Mouse (Mus musculus): ENCODE measurements around the gene Lemd1. TPM values are rescaled to one million over a fixed set of nuclear protein-coding genes. Genes with fewer than 3 reads are reported as not detected.
"Not testable (repeated sequence)": the region's sequence is repeated elsewhere in the genome, so short reads cannot be mapped to it uniquely, and the experiment has no call there.

Lemd1 gene
- polyA plus RNA-seq, 1 experiment: not detected

DNA sequence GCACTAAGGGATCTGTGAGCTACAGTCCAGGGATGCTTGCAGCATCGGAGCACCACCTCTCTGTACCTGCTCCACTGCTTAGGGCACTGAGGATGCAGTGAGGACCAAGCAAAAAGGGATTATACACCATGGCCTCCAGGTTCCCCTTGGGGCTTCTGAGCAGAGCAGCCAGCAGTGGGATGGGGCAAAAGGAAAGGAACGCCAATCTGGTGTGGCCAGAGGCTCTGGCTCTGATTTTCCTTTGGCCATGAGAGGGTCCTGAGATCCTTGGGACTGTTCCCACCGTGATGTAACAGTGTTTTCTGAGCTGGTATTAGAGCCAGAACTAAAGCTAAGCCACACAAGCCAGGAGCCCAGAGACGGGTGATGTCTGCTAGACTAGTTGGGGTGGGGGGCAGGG is 31.6 kb upstream of the Lemd1 start:
- TF ChIP-seq TAL1 (IDR thresholded peaks at IDR 0.05; ENCODE audit: low read length): no peak; the same call in 2 of the 3 replicates
- TF ChIP-seq GATA1 (IDR thresholded peaks at IDR 0.05; ENCODE audit: low read length): no peak
- Histone ChIP-seq H3K4me3 (replicated peaks) (no peak overlapping the region), H3K9me3 (ENCODE audit: control insufficient read depth, low read length) (no peaks in the 10 kb centered on the region), H3K27me3 (ENCODE audit: control insufficient read depth) (peaks cover 27% of the 10 kb centered on the region), H3K4me1 (ENCODE audit: control insufficient read depth) (no peaks in the 10 kb centered on the region; the same call in 1 of the 2 replicates), H3K36me3 (ENCODE audit: control insufficient read depth) (no peaks in the 10 kb centered on the region)

DNA sequence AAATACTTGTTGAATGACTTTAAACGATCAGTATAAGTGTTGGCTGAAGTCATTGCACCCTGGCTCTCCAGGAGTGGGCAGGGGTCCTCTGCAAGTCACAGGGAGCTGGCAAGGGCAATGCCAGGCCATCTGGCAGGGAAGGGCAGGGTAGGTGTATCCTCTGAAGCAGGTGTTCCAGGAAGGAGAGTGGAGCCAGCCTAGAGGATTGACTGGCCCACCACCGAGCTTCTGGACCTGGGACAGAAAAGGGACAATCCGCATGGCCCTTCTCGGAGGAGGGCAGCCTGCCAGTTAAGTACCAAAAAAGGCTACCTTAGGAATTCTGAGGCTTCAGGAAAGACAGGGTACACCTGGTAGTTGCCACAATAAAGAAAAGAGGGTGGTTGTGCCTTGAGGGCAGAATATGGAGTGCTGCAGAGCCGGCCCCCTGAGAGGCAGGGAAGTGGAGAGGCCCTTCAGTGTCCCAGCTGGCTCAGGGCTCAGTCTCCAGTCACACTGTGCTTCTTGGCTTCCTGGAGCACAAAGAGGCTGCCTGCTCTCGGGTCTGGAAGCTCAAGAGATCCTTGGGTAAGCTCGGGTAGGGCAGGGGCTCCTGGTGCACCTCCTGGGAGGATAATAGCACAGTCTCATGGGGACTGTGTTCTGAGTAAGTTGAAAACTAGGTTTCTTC is 29.9 kb upstream of the Lemd1 start:
- H3K4me3 ChIP-seq (replicated peaks): no peak overlapping the region
- H3K36me3 ChIP-seq (ENCODE audit: control insufficient read depth): no peaks in the 10 kb centered on the region
- TF ChIP-seq GATA1 (IDR thresholded peaks at IDR 0.05; ENCODE audit: low read length) (no peak), TAL1 (IDR thresholded peaks at IDR 0.05; ENCODE audit: low read length) (no peak)
- H3K4me1 ChIP-seq (ENCODE audit: control insufficient read depth): no peaks in the 10 kb centered on the region; the same call in 1 of the 2 replicates
- H3K9me3 ChIP-seq (ENCODE audit: control insufficient read depth, low read length): no peaks in the 10 kb centered on the region
- peaks cover 28% of the 10 kb centered on the region for H3K27me3 ChIP-seq (ENCODE audit: control insufficient read depth)

- not testable (repeated sequence) for H3K4me1 ChIP-seq (ENCODE audit: control insufficient read depth); H3K36me3 ChIP-seq (ENCODE audit: control insufficient read depth); H3K4me3 ChIP-seq (replicated peaks); H3K9me3 ChIP-seq (ENCODE audit: control insufficient read depth, low read length)
- H3K27me3 ChIP-seq (ENCODE audit: control insufficient read depth): peaks cover 31% of the 10 kb centered on the region
These were observed 28.6 kb upstream of the Lemd1 start for GRCm38 (mm10) chr1:132162618-132163017.

- Histone ChIP-seq H3K9me3 (ENCODE audit: control insufficient read depth, low read length) (no peaks in the 10 kb centered on the region), H3K4me1 (ENCODE audit: control insufficient read depth) (peaks cover 6% of the 10 kb centered on the region), H3K4me3 (replicated peaks) (no peak overlapping the region), H3K36me3 (ENCODE audit: control insufficient read depth) (no peaks in the 10 kb centered on the region), H3K27me3 (ENCODE audit: control insufficient read depth) (peaks cover 13% of the 10 kb centered on the region)
- TF ChIP-seq TAL1 (IDR thresholded peaks at IDR 0.05; ENCODE audit: low read length): no peak
- TF ChIP-seq GATA1 (IDR thresholded peaks at IDR 0.05; ENCODE audit: low read length): no peak
These were observed 26.3 kb upstream of the Lemd1 start for GRCm38 (mm10) chr1:132164780-132165518.

GRCm38 (mm10) chr1:132165859-132166258 is 25.4 kb upstream of the Lemd1 start:
- TF ChIP-seq GATA1 (IDR thresholded peaks at IDR 0.05; ENCODE audit: low read length): no peak
- no peak for TF ChIP-seq TAL1 (IDR thresholded peaks at IDR 0.05; ENCODE audit: low read length)
- Histone ChIP-seq H3K4me1 (ENCODE audit: control insufficient read depth) (peaks cover 6% of the 10 kb centered on the region), H3K9me3 (ENCODE audit: control insufficient read depth, low read length) (no peaks in the 10 kb centered on the region), H3K27me3 (ENCODE audit: control insufficient read depth) (peaks cover 14% of the 10 kb centered on the region), H3K4me3 (replicated peaks) (no peak overlapping the region), H3K36me3 (ENCODE audit: control insufficient read depth) (no peaks in the 10 kb centered on the region)

DNA sequence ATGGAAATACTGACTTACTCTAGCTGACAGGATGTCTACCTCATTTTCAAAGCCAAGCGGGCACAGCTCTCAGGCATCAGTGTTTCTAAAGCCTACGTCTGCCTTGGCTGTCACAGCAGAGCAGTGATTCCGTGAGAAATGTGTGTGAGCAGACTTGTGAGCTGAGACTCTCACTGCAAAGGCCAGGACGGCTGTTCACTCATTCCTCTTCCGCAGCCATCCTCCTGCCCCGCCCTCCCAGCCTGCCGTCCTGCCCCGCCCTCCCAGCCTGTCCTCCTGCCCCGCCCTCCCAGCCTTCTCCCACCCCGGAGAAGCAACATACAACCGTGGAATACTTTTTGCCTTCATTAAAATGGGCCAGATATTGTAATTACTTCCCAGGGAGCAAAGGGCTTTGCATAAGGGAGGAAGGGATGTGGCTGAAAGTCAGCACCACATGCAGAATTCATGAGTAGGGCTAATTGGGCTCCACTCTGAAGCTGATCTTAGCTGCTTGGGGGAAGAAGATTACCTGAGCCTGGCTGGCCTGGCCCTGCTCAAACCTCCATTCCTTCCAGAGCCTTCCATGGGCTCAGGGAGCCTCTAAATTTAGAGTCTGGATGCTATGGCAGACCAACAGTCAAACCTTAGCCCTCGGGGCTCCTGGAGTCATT is 23.0 kb upstream of the Lemd1 start:
- H3K4me3 ChIP-seq (replicated peaks): no peak overlapping the region
- H3K4me1 ChIP-seq (ENCODE audit: control insufficient read depth): peaks cover 6% of the 10 kb centered on the region
- no peaks in the 10 kb centered on the region for H3K36me3 ChIP-seq (ENCODE audit: control insufficient read depth)
- TF ChIP-seq GATA1 (IDR thresholded peaks at IDR 0.05; ENCODE audit: low read length) (no peak), TAL1 (IDR thresholded peaks at IDR 0.05; ENCODE audit: low read length) (no peak)
- H3K27me3 ChIP-seq (ENCODE audit: control insufficient read depth): peaks cover 15% of the 10 kb centered on the region
- H3K9me3 ChIP-seq (ENCODE audit: control insufficient read depth, low read length): no peaks in the 10 kb centered on the region

DNA sequence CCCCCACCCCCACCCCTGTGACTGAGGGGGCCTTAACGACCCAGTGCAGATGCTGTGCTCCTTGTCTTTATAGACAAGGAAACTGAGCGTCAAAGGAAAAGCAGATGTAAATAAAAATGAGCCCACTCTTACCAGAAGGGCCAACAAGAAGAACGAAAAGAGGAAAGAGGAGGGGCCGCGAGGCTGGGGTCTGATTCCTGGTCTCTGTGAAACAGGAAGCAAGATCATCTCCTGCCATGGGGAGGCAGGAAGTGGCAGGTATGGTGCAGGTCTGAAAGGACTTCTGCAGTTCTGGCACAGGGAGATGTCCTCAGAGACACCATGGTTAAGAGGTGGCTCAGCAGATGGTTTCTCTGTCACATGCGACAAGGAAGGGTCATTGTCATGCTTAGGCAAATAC is 20.5 kb upstream of the Lemd1 start:
- Histone ChIP-seq H3K9me3 (ENCODE audit: control insufficient read depth, low read length) (no peaks in the 10 kb centered on the region), H3K36me3 (ENCODE audit: control insufficient read depth) (no peaks in the 10 kb centered on the region), H3K4me3 (replicated peaks) (no peak overlapping the region), H3K27me3 (ENCODE audit: control insufficient read depth) (peaks cover 9% of the 10 kb centered on the region), H3K4me1 (ENCODE audit: control insufficient read depth) (peaks cover 6% of the 10 kb centered on the region)
- TF ChIP-seq TAL1 (IDR thresholded peaks at IDR 0.05; ENCODE audit: low read length): no peak
- TF ChIP-seq GATA1 (IDR thresholded peaks at IDR 0.05; ENCODE audit: low read length): no peak

- no peak overlapping the region for H3K4me3 ChIP-seq (replicated peaks)
- no peaks in the 10 kb centered on the region for H3K9me3 ChIP-seq (ENCODE audit: control insufficient read depth, low read length)
- no peaks in the 10 kb centered on the region for H3K36me3 ChIP-seq (ENCODE audit: control insufficient read depth)
- H3K4me1 ChIP-seq (ENCODE audit: control insufficient read depth): peaks cover 6% of the 10 kb centered on the region
- peaks cover 9% of the 10 kb centered on the region for H3K27me3 ChIP-seq (ENCODE audit: control insufficient read depth)
- TF ChIP-seq GATA1 (IDR thresholded peaks at IDR 0.05; ENCODE audit: low read length) (no peak), TAL1 (IDR thresholded peaks at IDR 0.05; ENCODE audit: low read length) (no peak)
These were observed 19.6 kb upstream of the Lemd1 start for GRCm38 (mm10) chr1:132171619-132172018.

DNA sequence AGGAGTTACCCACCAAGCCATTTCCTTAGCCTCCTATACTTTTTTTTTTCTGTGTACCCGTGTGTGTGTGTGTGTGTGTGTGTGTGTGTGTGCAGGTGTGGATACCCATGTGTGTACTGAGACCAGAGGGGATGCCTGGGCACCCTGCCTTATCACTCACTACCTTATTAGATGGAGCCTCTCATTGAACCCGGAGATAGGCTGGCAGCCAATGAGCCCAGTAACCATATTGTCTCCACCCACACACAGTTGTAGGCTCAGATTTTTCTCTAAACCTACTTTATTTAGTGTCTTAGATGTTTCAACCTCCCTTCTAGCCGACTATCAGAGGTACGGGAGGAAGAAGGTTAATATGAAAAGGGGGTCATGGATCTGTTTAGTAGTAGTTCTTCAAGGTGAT is 4.9 kb upstream of the Lemd1 start:
- Histone ChIP-seq H3K27me3 (ENCODE audit: control insufficient read depth) (peaks cover 49% of the 10 kb centered on the region), H3K9me3 (ENCODE audit: control insufficient read depth, low read length) (no peaks in the 10 kb centered on the region; the same call in 1 of the 2 replicates), H3K4me3 (replicated peaks) (no peak overlapping the region), H3K4me1 (ENCODE audit: control insufficient read depth) (no peaks in the 10 kb centered on the region), H3K36me3 (ENCODE audit: control insufficient read depth) (no peaks in the 10 kb centered on the region)
- TF ChIP-seq TAL1 (IDR thresholded peaks at IDR 0.05; ENCODE audit: low read length) (no peak), GATA1 (IDR thresholded peaks at IDR 0.05; ENCODE audit: low read length) (no peak)
